In the genomic region with DNA sequence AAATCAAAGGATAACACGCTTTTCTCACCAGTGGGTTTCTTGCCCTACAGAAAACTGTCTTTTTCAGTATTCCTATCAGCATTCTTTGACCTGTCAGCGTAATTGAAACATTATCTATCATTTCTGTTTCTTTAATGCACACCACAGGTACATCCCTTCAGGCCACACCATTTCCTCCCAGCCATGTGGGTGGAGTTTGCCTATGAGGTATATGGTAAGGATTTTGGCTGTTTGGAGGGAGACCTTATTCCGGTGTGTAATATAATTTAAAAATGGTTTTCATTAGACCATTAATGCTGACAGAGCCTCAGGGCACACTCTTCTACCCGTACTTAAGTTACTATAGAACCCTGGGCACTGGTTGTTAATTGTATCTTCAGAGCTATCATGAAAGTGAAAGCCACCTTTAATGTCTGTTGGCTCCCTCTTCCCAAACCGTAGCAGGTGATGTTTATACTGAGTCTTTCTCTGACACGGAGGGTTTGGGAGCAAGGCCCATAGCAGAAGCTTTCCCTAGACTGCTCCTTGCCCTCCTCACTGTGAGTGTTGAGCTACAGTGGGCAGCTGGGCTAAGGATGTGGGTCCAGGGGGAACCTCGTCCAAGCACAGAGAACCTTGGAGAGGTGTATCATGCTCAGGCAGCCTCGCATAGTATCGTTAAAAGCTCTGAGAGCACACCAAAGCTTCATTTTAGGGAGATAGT, we compare ENCODE assay signal across 12 mouse cellular contexts. TPM values are rescaled to one million over a fixed set of nuclear protein-coding genes. Genes with fewer than 3 reads are reported as not detected.
DNase-seq lines count a peak whose midpoint lies in the region; ATAC-seq and TF ChIP-seq lines count a peak whose summit lies in the region.
"Had no signal": no experiment of that assay in that cellular context is flagged by ENCODE, and none has a peak within 500 bp of the region (broad histone marks: within the 10 kb centered on the region; RNA-seq: fewer than 3 reads in every experiment).

No protein-coding gene starts in this region.

- H3K4me2 ChIP-seq in heart, embryonic 12.5 days, result peak overlapping the region; percentile 32; the same call in 1 of the 2 replicates
- H3K4me2 ChIP-seq in midbrain, embryonic 15.5 days, result no peak overlapping the region
- H3K4me2 ChIP-seq: embryonic facial prominence, embryonic 12.5 days; forebrain, embryonic 13.5 days had no signal

- H3K36me3 ChIP-seq in heart, embryonic 12.5 days, result peaks cover 13% of the 10 kb centered on the region; the same call in 1 of the 2 replicates
- H3K36me3 ChIP-seq in liver, adult 2 months (ENCODE audit: control insufficient read depth, insufficient read depth, low read length), result peaks cover 28% of the 10 kb centered on the region
- 0 out of 2 replicates have a peak, but pooled peaks cover 2% of the 10 kb centered on the region for H3K36me3 ChIP-seq in midbrain, embryonic 15.5 days (replicated peaks)

- H3K4me1 ChIP-seq in heart, embryonic 12.5 days (replicated peaks), result peaks cover 30% of the 10 kb centered on the region
- peaks cover 48% of the 10 kb centered on the region for H3K4me1 ChIP-seq in liver, adult 2 months (ENCODE audit: control insufficient read depth, insufficient read depth, low read length)
- H3K4me1 ChIP-seq in bone marrow macrophage, adult 2 months (ENCODE audit: control insufficient read depth, insufficient read depth, low read length), result peaks cover 25% of the 10 kb centered on the region
- peaks cover 19% of the 10 kb centered on the region for H3K4me1 ChIP-seq in midbrain, embryonic 15.5 days
- H3K4me1 ChIP-seq: embryonic facial prominence, embryonic 12.5 days had no signal

- no peak overlapping the region for H3K27ac ChIP-seq in heart, embryonic 12.5 days (ENCODE audit: poor library complexity, severe bottlenecking)
- peak overlapping the region; percentile 58; the same call in 1 of the 2 replicates for H3K27ac ChIP-seq in liver, adult 2 months (replicated peaks; ENCODE audit: insufficient read depth, low read depth, low read length)
- 0 out of 2 replicates have a peak overlapping the region, but pooled peaks have one; percentile 19 for H3K27ac ChIP-seq in bone marrow macrophage, adult 2 months (ENCODE audit: insufficient read depth, low read depth, low read length)
- no peak overlapping the region for H3K27ac ChIP-seq in midbrain, embryonic 15.5 days
- H3K27ac ChIP-seq: embryonic facial prominence, embryonic 12.5 days; forebrain, embryonic 13.5 days had no signal

- 0 out of 2 replicates have a peak, but pooled peaks have one; percentile 20 for ATAC-seq in heart, embryonic 12.5 days (ENCODE audit: insufficient number of reproducible peaks, low FRiP score)
- ATAC-seq in megakaryocyte, adult 5-6 weeks (ENCODE audit: poor library complexity, severe bottlenecking), result 0 out of 2 replicates have a peak, but pooled peaks have one; percentile 2
- no peak for ATAC-seq in midbrain, embryonic 15.5 days (replicated peaks)
- ATAC-seq: forebrain, embryonic 13.5 days; Patski had no signal

- H3K4me3 ChIP-seq in heart, embryonic 12.5 days, result no peak overlapping the region
- H3K4me3 ChIP-seq in liver, adult 2 months (ENCODE audit: insufficient read depth, low read depth, low read length), result no peak overlapping the region
- peak overlapping the region; percentile 56 for H3K4me3 ChIP-seq in bone marrow macrophage, adult 2 months (ENCODE audit: insufficient read depth, low read length)
- no peak overlapping the region for H3K4me3 ChIP-seq in midbrain, embryonic 15.5 days
- H3K4me3 ChIP-seq: embryonic facial prominence, embryonic 12.5 days; forebrain, embryonic 13.5 days had no signal

- 83% methylated on average over 9 of the region's 9 CpGs for WGBS in heart, embryonic 12.5 days
- WGBS in liver, adult 2 months, result 72% methylated on average over 9 of the region's 9 CpGs
- 69% methylated on average over 9 of the region's 9 CpGs for WGBS in midbrain, embryonic 15.5 days

- intact Hi-C loops in heart, postnatal 36 days (cut with DNase I), result loop anchor here (2.0 kb wide), 1 partner anchor 21 kb away; a partner anchor contains a TSS

- no peak overlapping the region for H3K9ac ChIP-seq in heart, embryonic 12.5 days
- peak overlapping the region; percentile 12; the same call in 1 of the 2 replicates for H3K9ac ChIP-seq in liver, adult 2 months (ENCODE audit: low read depth, low read length)
- H3K9ac ChIP-seq in midbrain, embryonic 15.5 days, result no peak overlapping the region
- H3K9ac ChIP-seq: embryonic facial prominence, embryonic 12.5 days; forebrain, embryonic 13.5 days had no signal

- TF ChIP-seq POLR2A in liver, adult 2 months (IDR thresholded peaks at IDR 0.05; ENCODE audit: extremely low read depth, insufficient read depth, low read length), result no peak
- no peak for TF ChIP-seq POLR2A in bone marrow macrophage, adult 2 months (IDR thresholded peaks at IDR 0.05; ENCODE audit: borderline replicate concordance, low read depth, low read length)

- TF ChIP-seq CTCF in liver, adult 2 months (IDR thresholded peaks at IDR 0.05; ENCODE audit: low read depth, low read length), result no peak
- no peak for TF ChIP-seq CTCF in bone marrow macrophage, adult 2 months (IDR thresholded peaks at IDR 0.05; ENCODE audit: low read depth, low read length)

- no peaks in the 10 kb centered on the region for H3K27me3 ChIP-seq in heart, embryonic 12.5 days (replicated peaks)
- H3K27me3 ChIP-seq in liver, adult 2 months (ENCODE audit: control insufficient read depth, insufficient read depth, low read length), result no peaks in the 10 kb centered on the region
- H3K27me3 ChIP-seq in midbrain, embryonic 15.5 days (replicated peaks), result no peaks in the 10 kb centered on the region
- H3K27me3 ChIP-seq: embryonic facial prominence, embryonic 12.5 days; forebrain, embryonic 13.5 days; Patski had no signal

- H3K79me2 ChIP-seq in liver, adult 2 months (ENCODE audit: control insufficient read depth, insufficient read depth, low read length), result peaks cover 49% of the 10 kb centered on the region

- no peak for DNase-seq in heart, postnatal 36 days
- DNase-seq in liver, adult 2 months (ENCODE audit: extremely low read depth, low read depth, low spot score), result no peak
- no peak for DNase-seq in liver
- DNase-seq in cerebellum, postnatal 4 days (ENCODE audit: low spot score in 2 of 2), result no peak
- DNase-seq: thymus, postnatal 14 days had no signal

- no peaks in the 10 kb centered on the region for H3K9me3 ChIP-seq in heart, embryonic 12.5 days (replicated peaks)
- H3K9me3 ChIP-seq in midbrain, embryonic 15.5 days, result no peaks in the 10 kb centered on the region
- H3K9me3 ChIP-seq: embryonic facial prominence, embryonic 12.5 days; forebrain, embryonic 13.5 days had no signal

RNA-seq across cellular contexts. Expression of a gene that starts 21.3 kb away (rescaled TPM):
- polyA plus RNA-seq in heart, embryonic 12.5 days (2016; fragmentation: Nextera tagmentation; extraction: Ambion mirVana), result 5.3 and 7.2 TPM in 2 replicates
- total RNA-seq in heart, postnatal 36 days (2021), result 10 to 100 TPM; 16.4 to 21.9 TPM
- 93.6 and 109 TPM in 2 replicates for total RNA-seq in liver, adult 2 months (2014; rRNA removed)
- polyA plus RNA-seq in liver, adult 2 months (2012; rRNA removed), result 25.4 and 34.5 TPM in 2 replicates
- polyA plus RNA-seq in bone marrow macrophage, adult 2 months (2012; ENCODE audit: insufficient read depth, insufficient read length, missing spikeins), result 37.2 and 42.3 TPM in 2 replicates
- 37.3 and 39.2 TPM in 2 replicates for total RNA-seq in megakaryocyte, adult 5-6 weeks (2015)
- 38.3 and 48.0 TPM in 2 replicates for total RNA-seq in megakaryocyte, adult 5-6 weeks (2017)
- polyA plus RNA-seq in midbrain, embryonic 15.5 days (2015; fragmentation: Nextera tagmentation; extraction: Ambion mirVana), result 6.0 and 6.1 TPM in 2 replicates

Comparison
In these comparisons a context has a peak if more than half of its experiments do, and no peak if none do; other contexts are left out.
1. H3K27ac ChIP-seq: peak in liver, adult 2 months (single experiment) and bone marrow macrophage, adult 2 months (single experiment); none in heart, embryonic 12.5 days (single experiment) and midbrain, embryonic 15.5 days (single experiment).